Mouse (Mus musculus): ENCODE measurements at regions not wholly inside any gene's neighbourhood (a gene's known extent, or its start where the extent isn't known, plus 50 kb on each side); places are given as distances from the start of the nearest gene placed in this dataset.

DNA sequence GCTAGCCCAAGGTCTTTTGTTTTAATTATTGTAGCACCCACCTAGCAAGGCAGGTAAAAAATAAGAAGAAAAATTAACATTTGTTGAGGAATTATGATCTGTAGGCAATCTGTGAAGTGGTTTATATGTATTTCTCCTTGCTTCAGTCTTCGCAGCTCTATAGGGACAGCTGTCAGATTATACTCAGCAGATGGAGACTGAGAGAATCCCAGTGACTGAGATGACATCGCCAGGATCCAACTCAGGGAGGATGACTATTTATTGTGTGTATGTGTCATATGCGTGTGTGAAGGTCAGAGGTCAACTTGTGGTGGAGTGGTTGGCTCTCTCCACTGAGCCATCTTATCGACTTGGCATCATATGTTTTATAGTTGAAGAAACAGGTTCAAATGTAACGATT is 362.0 kb upstream of the Chd6 start:
- H3K9ac ChIP-seq, result no peak overlapping the region
- 87% methylated on average over 5 of the region's 5 CpGs for WGBS
- no peak overlapping the region for H3K4me2 ChIP-seq
- H3K4me3 ChIP-seq (replicated peaks), result no peak overlapping the region
- H3K9me3 ChIP-seq, result no peaks in the 10 kb centered on the region
- no peaks in the 10 kb centered on the region for H3K36me3 ChIP-seq (replicated peaks)
- no peak for ATAC-seq (ENCODE audit: low FRiP score)
- no peaks in the 10 kb centered on the region for H3K27me3 ChIP-seq
- H3K27ac ChIP-seq, result no peak overlapping the region
- H3K4me1 ChIP-seq, result no peaks in the 10 kb centered on the region

DNA sequence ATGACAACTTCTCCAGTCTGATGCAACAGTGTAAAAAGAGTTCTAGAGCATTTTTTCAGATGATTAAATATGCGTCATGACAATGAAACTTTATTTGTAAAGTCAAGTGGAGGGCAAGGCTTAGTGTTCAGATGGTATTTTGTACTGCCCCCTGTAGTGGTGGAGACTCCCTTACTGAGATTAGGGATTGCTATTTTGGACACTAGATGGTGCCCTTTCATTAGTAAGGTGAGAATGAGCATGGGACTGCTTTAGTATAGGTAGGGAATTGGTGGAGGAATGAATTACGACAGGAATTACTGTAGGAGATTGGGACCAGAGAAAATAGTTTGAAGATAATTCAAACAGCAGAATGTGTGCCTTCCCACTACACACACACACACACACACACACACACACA is 361.1 kb upstream of the Chd6 start:
- no peak overlapping the region for H3K27ac ChIP-seq
- no peaks in the 10 kb centered on the region for H3K4me1 ChIP-seq
- H3K27me3 ChIP-seq, result no peaks in the 10 kb centered on the region
- no peaks in the 10 kb centered on the region for H3K9me3 ChIP-seq
- no peak overlapping the region for H3K4me3 ChIP-seq (replicated peaks)
- no peak overlapping the region for H3K9ac ChIP-seq
- ATAC-seq (ENCODE audit: low FRiP score), result no peak
- no peaks in the 10 kb centered on the region for H3K36me3 ChIP-seq (replicated peaks)
- no peak overlapping the region for H3K4me2 ChIP-seq
- 39% methylated on average over 2 of the region's 2 CpGs for WGBS

DNA sequence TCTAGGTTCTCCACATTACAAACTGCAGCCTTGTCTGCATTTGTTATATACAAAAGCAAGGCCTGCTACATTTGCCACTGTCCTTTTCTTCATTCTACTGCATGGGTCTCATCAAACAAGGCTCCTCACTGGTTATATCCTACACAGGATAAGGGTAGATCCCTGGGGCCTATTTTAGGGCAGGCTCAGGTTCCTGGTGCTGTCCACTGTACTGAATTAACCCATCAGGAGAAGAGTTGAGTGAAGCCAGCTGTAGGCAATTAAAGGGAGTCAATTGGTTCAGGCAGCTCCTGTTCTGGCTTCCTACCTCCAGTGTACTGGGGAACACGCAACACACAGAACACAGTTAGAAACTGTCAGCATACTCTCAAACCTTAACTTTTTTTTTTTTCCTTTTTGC is 358.2 kb upstream of the Chd6 start:
- WGBS, result 88% methylated on average over 1 of the region's 1 CpGs

DNA sequence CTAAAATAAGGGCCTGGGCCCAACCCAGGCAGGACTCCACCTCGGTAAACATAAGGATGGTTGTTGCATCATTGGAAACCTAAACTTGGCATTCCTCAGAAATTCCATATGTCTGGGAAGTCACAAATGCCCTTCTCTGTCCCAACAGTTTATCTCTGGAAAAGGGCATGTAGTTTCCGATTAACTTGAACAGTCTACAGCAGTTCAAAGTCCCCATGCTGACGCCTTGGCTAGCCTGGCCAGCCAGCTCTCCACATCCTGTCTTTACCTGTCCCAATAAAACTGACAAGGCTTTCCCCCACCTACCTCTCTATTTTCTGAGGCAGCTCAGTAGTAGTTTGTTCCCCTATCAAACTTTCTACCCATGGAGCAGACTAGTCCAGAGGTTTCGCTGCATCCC is 351.7 kb upstream of the Chd6 start:
- Histone ChIP-seq H3K9ac (no peak overlapping the region), H3K27ac (no peak overlapping the region), H3K9me3 (no peaks in the 10 kb centered on the region), H3K36me3 (replicated peaks) (no peaks in the 10 kb centered on the region), H3K4me2 (no peak overlapping the region), H3K4me3 (replicated peaks) (no peak overlapping the region), H3K4me1 (no peaks in the 10 kb centered on the region), H3K27me3 (no peaks in the 10 kb centered on the region)
- 94% methylated on average over 4 of the region's 4 CpGs for WGBS
- no peak for ATAC-seq (ENCODE audit: low FRiP score)

More for the DNA sequence above, 358.2 kb upstream of the Chd6 start:
- H3K27ac ChIP-seq, result no peak overlapping the region
- H3K36me3 ChIP-seq (replicated peaks), result no peaks in the 10 kb centered on the region
- H3K27me3 ChIP-seq, result no peaks in the 10 kb centered on the region
- no peak overlapping the region for H3K9ac ChIP-seq
- no peak for ATAC-seq (ENCODE audit: low FRiP score)
- no peaks in the 10 kb centered on the region for H3K4me1 ChIP-seq
- H3K4me3 ChIP-seq (replicated peaks), result no peak overlapping the region
- H3K9me3 ChIP-seq, result no peaks in the 10 kb centered on the region
- no peak overlapping the region for H3K4me2 ChIP-seq

DNA sequence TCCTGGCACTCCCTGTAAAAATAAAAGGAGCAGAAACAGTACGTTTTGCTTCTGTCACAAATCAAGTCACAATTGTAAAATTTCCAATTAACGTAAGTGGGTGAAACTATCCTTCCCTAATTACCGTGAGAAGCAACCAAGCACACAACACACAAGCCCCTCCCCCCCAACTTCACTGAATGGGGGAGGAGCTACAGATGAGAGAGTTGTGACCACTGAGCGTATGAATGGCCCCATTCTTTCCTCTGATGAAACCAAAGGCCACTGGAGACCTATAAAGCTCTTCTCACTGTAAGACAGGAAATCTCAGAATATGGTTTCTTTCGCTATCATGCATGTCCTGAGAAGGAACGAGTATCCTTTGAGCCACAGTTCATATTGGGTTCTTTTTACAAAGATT is 345.6 kb upstream of the Chd6 start:
- Histone ChIP-seq H3K4me1 (peaks cover 5% of the 10 kb centered on the region; the same call in 1 of the 2 replicates), H3K9ac (no peak overlapping the region), H3K4me3 (replicated peaks) (no peak overlapping the region), H3K9me3 (no peaks in the 10 kb centered on the region), H3K27me3 (no peaks in the 10 kb centered on the region), H3K36me3 (replicated peaks) (no peaks in the 10 kb centered on the region), H3K27ac (no peak overlapping the region), H3K4me2 (no peak overlapping the region)
- ATAC-seq (ENCODE audit: low FRiP score), result peak; percentile 71; the same call in 1 of the 2 replicates
- 46% methylated on average over 6 of the region's 6 CpGs for WGBS

DNA sequence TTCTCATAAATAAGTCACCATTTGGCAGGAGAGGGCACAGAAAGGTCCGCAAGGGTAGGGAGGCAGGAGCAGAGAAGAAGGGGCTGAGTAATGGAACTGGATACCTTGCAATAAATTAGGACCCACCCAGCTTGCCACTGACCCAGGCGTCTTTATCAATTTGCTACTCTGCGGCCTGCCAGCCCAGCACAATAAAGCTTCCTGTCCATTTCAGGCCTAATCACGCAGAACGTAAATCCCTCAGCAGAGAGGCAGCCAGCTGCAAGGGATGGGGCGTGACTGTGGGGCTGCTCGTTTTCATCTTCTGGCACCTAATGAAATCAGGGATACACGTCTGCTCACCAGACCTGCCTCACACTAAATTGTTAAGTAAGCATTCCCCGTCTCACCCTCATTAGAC is 324.9 kb upstream of the Chd6 start:
- 10% methylated on average over 9 of the region's 9 CpGs for WGBS
- Histone ChIP-seq H3K4me1 (peaks cover 12% of the 10 kb centered on the region), H3K36me3 (replicated peaks) (no peaks in the 10 kb centered on the region), H3K27me3 (peaks cover 11% of the 10 kb centered on the region), H3K27ac (0 out of 2 replicates have a peak overlapping the region, but pooled peaks have one; percentile 1), H3K9ac (no peak overlapping the region), H3K9me3 (no peaks in the 10 kb centered on the region), H3K4me3 (replicated peaks) (no peak overlapping the region), H3K4me2 (0 out of 2 replicates have a peak overlapping the region, but pooled peaks have one; percentile 8)
- ATAC-seq (ENCODE audit: low FRiP score), result peak; percentile 86

DNA sequence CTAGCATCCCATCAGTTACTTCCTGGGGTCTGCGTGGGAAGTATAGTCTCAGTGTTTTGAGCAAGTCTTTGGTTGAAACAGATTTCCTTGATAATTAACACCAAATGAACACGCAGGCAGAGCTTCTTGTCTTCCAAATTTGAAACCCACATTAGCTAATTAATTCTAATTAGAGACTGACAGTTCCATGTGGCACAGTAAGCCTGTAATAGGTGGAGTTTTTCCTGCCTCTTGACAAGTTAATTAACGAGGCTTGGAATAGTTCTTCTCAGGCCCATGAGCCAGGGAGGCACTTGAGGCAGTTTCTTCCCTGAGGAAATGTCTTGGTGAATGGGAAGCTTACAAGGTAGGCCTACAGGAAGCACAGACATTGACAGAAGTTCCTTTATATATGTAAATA is 320.4 kb upstream of the Chd6 start:
- H3K9me3 ChIP-seq, result no peaks in the 10 kb centered on the region
- H3K4me3 ChIP-seq (replicated peaks), result no peak overlapping the region
- no peaks in the 10 kb centered on the region for H3K36me3 ChIP-seq (replicated peaks)
- ATAC-seq (ENCODE audit: low FRiP score), result no peak; the same call in 1 of the 2 replicates
- H3K4me2 ChIP-seq, result no peak overlapping the region
- peaks cover 9% of the 10 kb centered on the region for H3K4me1 ChIP-seq
- peaks cover 6% of the 10 kb centered on the region; the same call in 1 of the 2 replicates for H3K27me3 ChIP-seq
- WGBS, result 43% methylated on average over 3 of the region's 3 CpGs
- H3K9ac ChIP-seq, result no peak overlapping the region
- H3K27ac ChIP-seq, result no peak overlapping the region

DNA sequence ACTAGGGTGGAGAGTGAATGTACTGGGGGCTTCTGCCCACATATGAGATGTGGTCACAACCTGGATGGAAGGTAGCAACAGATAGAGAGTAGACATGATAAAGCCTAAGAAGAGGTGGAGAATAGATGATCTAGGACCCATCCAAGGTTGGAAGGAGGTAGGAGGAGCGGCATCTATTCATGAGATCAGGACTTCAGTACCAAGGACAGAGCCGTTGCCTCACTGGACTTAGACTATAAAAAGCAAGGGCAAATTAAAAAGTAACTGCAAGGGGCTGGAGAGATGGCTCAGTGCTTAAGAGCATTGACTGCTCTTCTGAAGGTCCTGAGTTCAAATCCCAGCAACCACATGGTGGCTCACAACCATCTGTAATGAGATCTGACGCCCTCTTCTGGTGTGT is 316.7 kb upstream of the Chd6 start:
- 0 out of 2 replicates have a peak, but pooled peaks cover 5% of the 10 kb centered on the region for H3K27me3 ChIP-seq
- H3K9ac ChIP-seq, result no peak overlapping the region
- no peak overlapping the region for H3K4me2 ChIP-seq

DNA sequence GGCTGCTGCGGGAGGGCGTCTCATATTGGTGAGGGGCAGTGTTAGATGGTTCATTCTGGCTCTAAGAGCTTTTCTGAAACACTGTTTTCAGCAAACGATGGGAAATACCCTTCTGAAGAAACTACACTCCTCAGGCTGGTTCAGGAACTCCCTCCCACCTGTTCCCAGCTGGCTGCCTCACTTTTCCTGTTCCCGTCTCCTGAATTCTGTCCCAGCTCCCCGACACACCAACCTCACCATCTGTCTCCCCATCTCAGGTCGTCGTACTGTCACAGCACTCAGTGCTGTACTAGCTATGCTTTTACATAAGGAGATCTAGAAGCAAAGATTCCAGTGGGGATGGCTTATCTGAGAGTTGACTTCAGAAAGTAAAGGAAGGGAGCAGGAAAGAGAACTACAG is 309.2 kb upstream of the Chd6 start:
- Histone ChIP-seq H3K4me2 (no peak overlapping the region), H3K4me3 (replicated peaks) (no peak overlapping the region), H3K27me3 (peaks cover 13% of the 10 kb centered on the region), H3K36me3 (replicated peaks) (no peaks in the 10 kb centered on the region), H3K27ac (no peak overlapping the region), H3K9ac (no peak overlapping the region), H3K4me1 (peaks cover 11% of the 10 kb centered on the region; the same call in 1 of the 2 replicates), H3K9me3 (no peaks in the 10 kb centered on the region)
- 86% methylated on average over 7 of the region's 7 CpGs for WGBS
- no peak for ATAC-seq (ENCODE audit: low FRiP score)

More for the DNA sequence above, 316.7 kb upstream of the Chd6 start:
- Histone ChIP-seq H3K27ac (no peak overlapping the region), H3K36me3 (replicated peaks) (no peaks in the 10 kb centered on the region), H3K4me3 (replicated peaks) (no peak overlapping the region), H3K9me3 (no peaks in the 10 kb centered on the region), H3K4me1 (no peaks in the 10 kb centered on the region)
- WGBS, result 47% methylated on average over 3 of the region's 3 CpGs
- ATAC-seq (ENCODE audit: low FRiP score), result no peak

DNA sequence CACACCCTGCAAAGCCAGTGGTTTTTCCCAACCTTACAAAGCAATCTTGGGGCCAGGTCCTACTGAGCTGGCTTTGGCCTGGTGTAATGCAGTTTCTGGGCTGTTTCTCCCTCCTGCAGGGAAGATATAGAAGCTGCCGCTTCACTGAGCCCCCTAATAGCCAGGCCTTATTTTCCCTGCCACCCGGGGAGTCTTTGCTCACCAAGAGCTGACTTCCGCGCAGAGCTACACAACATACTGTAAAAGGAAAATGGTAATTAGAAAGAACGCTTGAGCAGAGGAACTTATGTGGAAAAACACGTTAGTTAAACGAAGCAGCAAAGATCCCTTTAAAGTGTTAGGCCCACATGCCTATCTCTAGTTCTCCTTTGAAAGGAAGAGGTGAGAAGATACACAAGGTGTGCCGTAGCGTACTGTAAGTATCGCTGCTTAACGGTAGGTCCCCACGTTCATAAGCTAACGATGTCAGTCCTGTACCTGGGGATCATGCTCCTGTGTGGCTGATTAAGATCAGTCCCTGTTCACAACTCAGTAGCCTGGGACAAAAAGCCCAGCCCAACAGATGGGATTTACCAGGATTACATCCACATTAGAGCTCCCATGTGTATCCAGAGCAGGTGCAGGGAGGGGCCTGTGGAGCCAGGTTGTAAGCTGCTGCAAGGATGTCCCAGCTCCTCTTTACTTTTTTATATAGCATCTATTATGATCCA is 307.5 kb upstream of the Chd6 start:
- Histone ChIP-seq H3K4me1 (peaks cover 11% of the 10 kb centered on the region; the same call in 1 of the 2 replicates), H3K9ac (no peak overlapping the region), H3K27me3 (peaks cover 13% of the 10 kb centered on the region), H3K9me3 (no peaks in the 10 kb centered on the region), H3K4me3 (replicated peaks) (no peak overlapping the region), H3K4me2 (no peak overlapping the region), H3K36me3 (replicated peaks) (no peaks in the 10 kb centered on the region), H3K27ac (no peak overlapping the region)
- WGBS, result 27% methylated on average over 13 of the region's 13 CpGs
- ATAC-seq (ENCODE audit: low FRiP score), result peak; percentile 55

DNA sequence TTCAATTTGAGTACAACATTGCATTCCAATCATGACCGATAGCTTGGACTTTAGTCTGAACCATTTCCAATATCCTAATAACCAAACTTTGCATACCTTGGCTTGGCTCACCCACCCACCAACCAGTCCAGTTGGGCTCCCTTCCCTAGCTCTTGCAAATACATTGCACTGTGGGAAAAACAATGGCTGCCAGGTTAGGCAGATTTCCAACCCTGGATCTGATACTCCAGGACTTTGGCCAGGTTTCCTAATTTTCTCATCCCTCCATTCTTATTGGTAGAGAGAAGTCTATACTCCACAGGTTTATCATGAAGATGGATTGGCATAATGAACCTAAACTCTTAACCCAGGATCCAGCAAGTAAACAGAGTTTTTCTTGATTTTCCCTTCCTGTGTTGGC is 299.4 kb upstream of the Chd6 start:
- WGBS, result 100% methylated on average over 1 of the region's 1 CpGs
- ATAC-seq (ENCODE audit: low FRiP score), result no peak

DNA sequence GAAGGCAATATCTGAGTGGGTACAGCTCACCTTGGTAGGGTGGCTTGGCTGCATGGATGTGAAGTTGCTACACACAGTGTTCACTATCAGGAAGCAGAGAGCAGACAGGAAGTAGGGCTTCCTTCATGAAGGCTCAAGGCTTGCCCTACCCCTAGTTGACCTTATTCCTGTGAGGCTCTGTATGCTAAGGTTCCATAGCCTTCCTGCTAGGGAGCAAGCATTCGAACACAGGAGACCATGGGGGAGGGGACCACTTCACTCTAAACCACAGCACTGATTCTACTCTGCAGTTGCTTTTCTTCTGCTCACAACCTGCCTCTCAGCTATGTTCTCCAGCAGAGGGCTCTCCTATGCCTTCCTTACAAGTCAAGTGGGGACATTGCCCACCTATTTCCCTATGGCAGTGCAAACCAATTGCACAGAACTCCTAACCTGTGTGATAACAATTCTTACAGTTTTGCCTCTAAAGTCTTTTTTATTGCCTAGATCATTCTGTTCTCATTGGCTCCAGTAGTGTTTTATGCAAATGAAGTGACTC is 297.0 kb upstream of the Chd6 start:
- no peak overlapping the region for H3K9ac ChIP-seq
- H3K4me1 ChIP-seq, result no peaks in the 10 kb centered on the region
- H3K4me3 ChIP-seq (replicated peaks), result no peak overlapping the region
- WGBS, result 50% methylated on average over 1 of the region's 1 CpGs
- ATAC-seq (ENCODE audit: low FRiP score), result no peak
- H3K4me2 ChIP-seq, result no peak overlapping the region
- no peak overlapping the region for H3K27ac ChIP-seq
- H3K36me3 ChIP-seq (replicated peaks), result no peaks in the 10 kb centered on the region
- H3K9me3 ChIP-seq, result no peaks in the 10 kb centered on the region
- H3K27me3 ChIP-seq, result no peaks in the 10 kb centered on the region

More for the DNA sequence above, 299.4 kb upstream of the Chd6 start:
- no peaks in the 10 kb centered on the region for H3K9me3 ChIP-seq
- H3K36me3 ChIP-seq (replicated peaks), result no peaks in the 10 kb centered on the region
- H3K27me3 ChIP-seq, result no peaks in the 10 kb centered on the region
- no peak overlapping the region for H3K4me3 ChIP-seq (replicated peaks)
- no peaks in the 10 kb centered on the region; the same call in 1 of the 2 replicates for H3K4me1 ChIP-seq
- no peak overlapping the region for H3K9ac ChIP-seq
- no peak overlapping the region for H3K4me2 ChIP-seq
- no peak overlapping the region for H3K27ac ChIP-seq

DNA sequence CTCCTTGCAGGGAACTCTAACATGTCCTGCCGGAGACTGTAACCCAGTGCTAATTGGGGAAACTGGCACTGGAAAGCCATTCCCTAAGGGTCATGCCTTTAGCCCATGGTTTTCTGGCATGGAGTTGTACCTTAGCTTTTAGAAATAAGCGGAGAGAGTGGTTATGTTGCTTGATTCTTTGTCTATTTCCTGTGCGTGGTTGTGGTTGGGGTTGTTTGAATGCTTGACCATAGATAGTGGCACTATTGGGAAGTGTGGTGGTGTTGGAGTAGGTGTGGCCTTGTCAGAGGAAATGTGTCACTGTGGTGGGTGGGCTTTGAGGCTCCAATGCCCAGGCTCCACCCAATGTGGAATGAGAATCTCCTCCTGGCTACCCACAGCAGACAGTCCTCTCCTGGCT is 289.2 kb upstream of the Chd6 start:
- Histone ChIP-seq H3K4me1 (no peaks in the 10 kb centered on the region), H3K9me3 (no peaks in the 10 kb centered on the region), H3K36me3 (replicated peaks) (no peaks in the 10 kb centered on the region), H3K4me3 (replicated peaks) (no peak overlapping the region), H3K9ac (no peak overlapping the region), H3K27me3 (no peaks in the 10 kb centered on the region), H3K27ac (no peak overlapping the region), H3K4me2 (no peak overlapping the region)
- no peak for ATAC-seq (ENCODE audit: low FRiP score)
- WGBS, result over 99% methylated on average over 3 of the region's 3 CpGs

Data from forebrain, embryonic 12.5 days (tissue).